Mouse (Mus musculus): ENCODE measurements around the gene Hexb.

Gene Hexb

GRCm38 (mm10) chr13:97224341-97224982, 26.3 kb upstream of the Hexb start:
- DNase-seq (ENCODE audit: low spot score in 2 of 2) = no peak

GRCm38 (mm10) chr13:97223856-97224255, 25.7 kb upstream of the Hexb start:
- DNase-seq (ENCODE audit: low spot score in 2 of 2) = no peak

- no peak for DNase-seq (ENCODE audit: low spot score in 2 of 2)
Measured at GRCm38 (mm10) chr13:97220022-97220421, 21.9 kb upstream of the Hexb start.

GRCm38 (mm10) chr13:97216196-97216595, 18.0 kb upstream of the Hexb start:
- no peak for DNase-seq (ENCODE audit: low spot score in 2 of 2)

GRCm38 (mm10) chr13:97215563-97215962, 17.4 kb upstream of the Hexb start:
- no peak for DNase-seq (ENCODE audit: low spot score in 2 of 2)

GRCm38 (mm10) chr13:97214583-97215268, 16.6 kb upstream of the Hexb start:
- DNase-seq (ENCODE audit: low spot score in 2 of 2) = no peak

GRCm38 (mm10) chr13:97208500-97209010, 10.4 kb upstream of the Hexb start:
- DNase-seq (ENCODE audit: low spot score in 2 of 2) = no peak

GRCm38 (mm10) chr13:97208112-97208478, 9.9 kb upstream of the Hexb start:
- no peak for DNase-seq (ENCODE audit: low spot score in 2 of 2)

- DNase-seq (ENCODE audit: low spot score in 2 of 2) = no peak
Measured at GRCm38 (mm10) chr13:97207472-97208111, 9.4 kb upstream of the Hexb start.

- DNase-seq (ENCODE audit: low spot score in 2 of 2) = no peak
Measured at GRCm38 (mm10) chr13:97206046-97206445, 7.9 kb upstream of the Hexb start.

GRCm38 (mm10) chr13:97205052-97205701, 7.0 kb upstream of the Hexb start:
- DNase-seq (ENCODE audit: low spot score in 2 of 2) = peak; percentile 69 to 84

GRCm38 (mm10) chr13:97201896-97202295, 3.7 kb upstream of the Hexb start:
- DNase-seq (ENCODE audit: low spot score in 2 of 2) = no peak

GRCm38 (mm10) chr13:97201076-97201475, 2.9 kb upstream of the Hexb start:
- DNase-seq (ENCODE audit: low spot score in 2 of 2) = no peak

GRCm38 (mm10) chr13:97199123-97199522, 966 bp upstream of the Hexb start:
- no peak for DNase-seq (ENCODE audit: low spot score in 2 of 2)

- DNase-seq (ENCODE audit: low spot score in 2 of 2) = no peak
Measured at GRCm38 (mm10) chr13:97196925-97197218, 1.3 kb downstream of the Hexb start.

GRCm38 (mm10) chr13:97196186-97196924, 1.8 kb downstream of the Hexb start:
- DNase-seq (ENCODE audit: low spot score in 2 of 2) = no peak

- DNase-seq (ENCODE audit: low spot score in 2 of 2) = peak; percentile 47 to 50
Measured at GRCm38 (mm10) chr13:97193420-97193819, 4.7 kb downstream of the Hexb start.

GRCm38 (mm10) chr13:97192649-97193048, 5.5 kb downstream of the Hexb start:
- DNase-seq (ENCODE audit: low spot score in 2 of 2) = no peak

GRCm38 (mm10) chr13:97187693-97188092, 10.5 kb downstream of the Hexb start:
- DNase-seq (ENCODE audit: low spot score in 2 of 2) = no peak

GRCm38 (mm10) chr13:97186346-97186745, 11.8 kb downstream of the Hexb start:
- no peak for DNase-seq (ENCODE audit: low spot score in 2 of 2)

- no peak for DNase-seq (ENCODE audit: low spot score in 2 of 2)
Measured at GRCm38 (mm10) chr13:97184656-97185055, 13.5 kb downstream of the Hexb start.

GRCm38 (mm10) chr13:97184168-97184567, 14.0 kb downstream of the Hexb start:
- DNase-seq (ENCODE audit: low spot score in 2 of 2) = no peak
